Mouse (Mus musculus) ES-E14 (cell line): ENCODE measurements around the gene Trim68.

Source experiments
- HCFC1 ChIP-seq: IDR thresholded peaks from 2 replicates; pipeline ENCODE4 v1.6.1; 2012; ENCODE audit warnings: low read length, inconsistent platforms, borderline replicate concordance; ENCODE audit not compliant: insufficient read depth
- MAFK ChIP-seq: IDR thresholded peaks from 2 replicates; pipeline ENCODE4 v1.6.1; 2014; ENCODE audit warnings: mild to moderate bottlenecking, low read depth, low read length, inconsistent platforms; ENCODE audit not compliant: insufficient read depth
- ZC3H11A ChIP-seq: IDR thresholded peaks from 2 replicates; pipeline ENCODE4 v1.6.1; 2012; ENCODE audit warnings: low read depth, mild to moderate bottlenecking, inconsistent platforms, low read length, borderline replicate concordance

DNA sequence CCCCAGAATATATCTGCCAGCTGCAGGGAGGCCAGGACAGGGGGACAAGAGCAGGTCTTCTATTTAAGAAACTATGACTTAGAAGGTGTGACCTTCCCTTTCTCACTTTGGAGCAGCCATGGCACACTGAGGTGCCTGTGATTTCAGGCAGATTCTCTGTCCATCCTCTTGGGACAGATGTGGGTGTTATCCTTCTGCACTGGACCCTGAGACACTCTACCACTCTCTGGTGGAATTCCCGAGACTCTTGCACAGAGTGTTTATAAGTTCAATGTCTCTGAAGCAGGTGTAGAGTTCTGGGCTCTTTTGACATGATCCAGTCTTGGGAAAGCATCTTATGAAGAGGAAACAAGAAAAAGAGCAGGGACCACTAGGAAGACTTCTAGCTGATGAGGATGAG, 49.0 kb downstream of the Trim68 start, which contains the start of gene Olfr554:
- TF ChIP-seq MAFK (no peak), ZC3H11A (no peak), HCFC1 (no peak)
